Mouse (Mus musculus) left cerebral cortex, postnatal 36 days (tissue): ENCODE data around the gene C1qbp. TPM values are rescaled to one million over a fixed set of nuclear protein-coding genes. Genes with fewer than 3 reads are reported as not detected.

Experiments
- DNase-seq, 2 experiments: peaks; one replicate each; pipeline ENCODE4 v3.0.0; 2021 to 2022; ENCODE audit warnings: low spot score in 2 of 2, mixed read lengths in 1 of 2
- intact Hi-C: fragments of 180-260 bp; cut with DNase I; formaldehyde crosslinking; loops from one replicate; pipeline ENCODE4 v1.15.1; 2025
- total RNA-seq, 2 experiments: library from RNA; stranded (reverse); gene quantifications; 2 replicates each; pipeline ENCODE4 v1.2.3; 2021

Gene C1qbp
- total RNA-seq = 10 to 100 TPM; 87.4 to 91.5 TPM

GRCm38 (mm10) chr11:70982557-70983228 is at the start of gene C1qbp:
C1qbp (minus strand) TSS chr11:70983026.
- intact Hi-C loops = no loop called here
- peak; percentile 91 to 96 for DNase-seq

- DNase-seq = no peak
- intact Hi-C loops = no loop called here
Observed at GRCm38 (mm10) chr11:71032070-71032469, 49.2 kb upstream of the C1qbp start.

GRCm38 (mm10) chr11:71029403-71030118 is 46.7 kb upstream of the C1qbp start:
- no peak for DNase-seq
- intact Hi-C loops = no loop called here

- DNase-seq = no peak
- intact Hi-C loops = no loop called here
Observed at GRCm38 (mm10) chr11:71028280-71028679, 45.5 kb upstream of the C1qbp start.

- DNase-seq = peak; percentile 99
- intact Hi-C loops = loop anchor here (1.0 kb wide), 1 partner anchor 15 kb away; the partner anchor contains the start of gene Dhx33
Observed at GRCm38 (mm10) chr11:71019201-71020068, 36.6 kb upstream of the C1qbp start, which contains the start of the genes Mis12 and Derl2. Mis12 (plus strand) TSS chr11:71019611. Derl2 (minus strand) TSS chr11:71019841.

GRCm38 (mm10) chr11:71018416-71019200 is 35.8 kb upstream of the C1qbp start:
- intact Hi-C loops = loop anchor here (1.0 kb wide), 1 partner anchor 14 kb away; the partner anchor contains the start of gene Dhx33
- no peak for DNase-seq

- intact Hi-C loops = no loop called here
- DNase-seq = no peak
Observed at GRCm38 (mm10) chr11:71017051-71017450, 34.2 kb upstream of the C1qbp start.

GRCm38 (mm10) chr11:71012743-71013142 is 29.9 kb upstream of the C1qbp start:
- DNase-seq = no peak
- intact Hi-C loops = no loop called here

- no peak for DNase-seq
- intact Hi-C loops = loop anchor here (10.0 kb wide), 1 partner anchor 46 kb away; no protein-coding TSS in a partner anchor
Observed at GRCm38 (mm10) chr11:71008321-71008720, 25.5 kb upstream of the C1qbp start.

- intact Hi-C loops = loop anchor here (10.0 kb wide), 1 partner anchor 47 kb away; no protein-coding TSS in a partner anchor
- DNase-seq = no peak
Observed at GRCm38 (mm10) chr11:71007831-71008230, 25.0 kb upstream of the C1qbp start.

GRCm38 (mm10) chr11:71007026-71007425 is 24.2 kb upstream of the C1qbp start:
- DNase-seq = no peak

GRCm38 (mm10) chr11:71005046-71005445 is 22.2 kb upstream of the C1qbp start:
- intact Hi-C loops = loop anchor here (10.0 kb wide), 1 partner anchor 50 kb away; no protein-coding TSS in a partner anchor
- no peak for DNase-seq

More at GRCm38 (mm10) chr11:71007026-71007425, 24.2 kb upstream of the C1qbp start:
- intact Hi-C loops = loop anchor here (10.0 kb wide), 1 partner anchor 48 kb away; no protein-coding TSS in a partner anchor

GRCm38 (mm10) chr11:71004316-71004773 is 21.5 kb upstream of the C1qbp start, which contains the start of gene Dhx33:
Dhx33 (minus strand) TSS chr11:71004437.
- peak; percentile 97 to 98 for DNase-seq
- intact Hi-C loops = loop anchor here (1.0 to 10.0 kb wide), 2 partner anchors 15 to 50 kb away; partner anchors contain the start of genes Derl2 and Mis12

GRCm38 (mm10) chr11:71003611-71004315 is 20.9 kb upstream of the C1qbp start:
- no peak for DNase-seq
- intact Hi-C loops = loop anchor here (1.0 to 10.0 kb wide), 2 partner anchors 16 to 51 kb away; partner anchors contain the start of genes Derl2 and Mis12

- DNase-seq = peak in 1 of 2 experiments; percentile 21
- intact Hi-C loops = loop anchor here (10.0 kb wide), 1 partner anchor 54 kb away; no protein-coding TSS in a partner anchor
Observed at GRCm38 (mm10) chr11:71001167-71001566, 18.3 kb upstream of the C1qbp start.

- intact Hi-C loops = no loop called here
- DNase-seq = no peak
Observed at GRCm38 (mm10) chr11:70982030-70982429, 796 bp downstream of the C1qbp start.

- no peak for DNase-seq
- intact Hi-C loops = no loop called here
Observed at GRCm38 (mm10) chr11:70980751-70981510, 1.9 kb downstream of the C1qbp start.
